9 mouse cellular contexts compared by ENCODE assay signal in genomic region chrX:104032756-104033155, GRCm38 (mm10). TPM values are rescaled to one million over a fixed set of nuclear protein-coding genes. Genes with fewer than 3 reads are reported as not detected.
DNase-seq lines count a peak whose midpoint lies in the region; ATAC-seq and TF ChIP-seq lines count a peak whose summit lies in the region.
"Had no signal": no experiment of that assay in that cellular context is flagged by ENCODE, and none has a peak within 500 bp of the region (broad histone marks: within the 10 kb centered on the region; RNA-seq: fewer than 3 reads in every experiment).

No protein-coding gene starts in this region.

- H3K27ac ChIP-seq in hindbrain, embryonic 11.5 days (ENCODE audit: low read depth, low read length), result no peak overlapping the region
- H3K27ac ChIP-seq in hindbrain, embryonic 13.5 days, result no peak overlapping the region
- H3K27ac ChIP-seq in liver, postnatal 0 days (ENCODE audit: low read depth), result no peak overlapping the region
- H3K27ac ChIP-seq: heart, embryonic 13.5 days had no signal

- H3K36me3 ChIP-seq in hindbrain, embryonic 11.5 days (ENCODE audit: control insufficient read depth, insufficient read depth, low read length), result no peaks in the 10 kb centered on the region
- H3K36me3 ChIP-seq in hindbrain, embryonic 13.5 days, result no peaks in the 10 kb centered on the region
- no peaks in the 10 kb centered on the region for H3K36me3 ChIP-seq in liver, postnatal 0 days (replicated peaks; ENCODE audit: insufficient read depth, low read length)
- H3K36me3 ChIP-seq: heart, embryonic 13.5 days had no signal

- 47% methylated on average over 4 of the region's 4 CpGs for WGBS in hindbrain, embryonic 11.5 days
- WGBS in hindbrain, embryonic 13.5 days, result 67% methylated on average over 4 of the region's 4 CpGs
- WGBS in liver, postnatal 0 days (ENCODE audit: insufficient replicate concordance), result 31% methylated on average over 4 of the region's 4 CpGs

- no peak overlapping the region for H3K4me2 ChIP-seq in hindbrain, embryonic 11.5 days (replicated peaks; ENCODE audit: low read depth, low read length)
- H3K4me2 ChIP-seq in hindbrain, embryonic 13.5 days, result no peak overlapping the region
- H3K4me2 ChIP-seq in liver, postnatal 0 days (ENCODE audit: low read depth, low read length), result no peak overlapping the region
- H3K4me2 ChIP-seq: heart, embryonic 13.5 days had no signal

- H3K27me3 ChIP-seq in hindbrain, embryonic 11.5 days (ENCODE audit: control insufficient read depth, insufficient read depth, low read length), result no peaks in the 10 kb centered on the region; the same call in 1 of the 2 replicates
- H3K27me3 ChIP-seq in hindbrain, embryonic 13.5 days, result peaks cover 31% of the 10 kb centered on the region; the same call in 1 of the 2 replicates
- H3K27me3 ChIP-seq in liver, postnatal 0 days (ENCODE audit: insufficient read depth, low read length), result no peaks in the 10 kb centered on the region

- H3K9ac ChIP-seq in hindbrain, embryonic 11.5 days (ENCODE audit: low read depth, low read length), result no peak overlapping the region
- no peak overlapping the region for H3K9ac ChIP-seq in hindbrain, embryonic 13.5 days
- no peak overlapping the region for H3K9ac ChIP-seq in liver, postnatal 0 days (replicated peaks)
- H3K9ac ChIP-seq: heart, embryonic 13.5 days had no signal

- H3K4me3 ChIP-seq in hindbrain, embryonic 11.5 days (ENCODE audit: low read depth, low read length), result no peak overlapping the region
- no peak overlapping the region for H3K4me3 ChIP-seq in hindbrain, embryonic 13.5 days
- H3K4me3 ChIP-seq in liver, postnatal 0 days (ENCODE audit: low read depth, low read length), result no peak overlapping the region
- H3K4me3 ChIP-seq: heart, embryonic 13.5 days had no signal

- no peak for ATAC-seq in hindbrain, embryonic 11.5 days (ENCODE audit: low FRiP score)
- no peak for ATAC-seq in hindbrain, embryonic 13.5 days (ENCODE audit: low FRiP score)
- no peak for ATAC-seq in liver, postnatal 0 days
- ATAC-seq: midbrain, embryonic 16.5 days had no signal

- no peaks in the 10 kb centered on the region for H3K9me3 ChIP-seq in hindbrain, embryonic 11.5 days (ENCODE audit: control insufficient read depth, low read length)
- no peaks in the 10 kb centered on the region for H3K9me3 ChIP-seq in hindbrain, embryonic 13.5 days
- no peaks in the 10 kb centered on the region for H3K9me3 ChIP-seq in liver, postnatal 0 days (ENCODE audit: low read length)
- H3K9me3 ChIP-seq: heart, embryonic 13.5 days had no signal

- no peak for TF ChIP-seq EP300 in liver, postnatal 0 days (IDR thresholded peaks at IDR 0.05; ENCODE audit: low read depth)

- no peaks in the 10 kb centered on the region for H3K4me1 ChIP-seq in hindbrain, embryonic 11.5 days (replicated peaks; ENCODE audit: control insufficient read depth, insufficient read depth, low read length)
- no peaks in the 10 kb centered on the region for H3K4me1 ChIP-seq in hindbrain, embryonic 13.5 days (replicated peaks)
- H3K4me1 ChIP-seq in liver, postnatal 0 days (ENCODE audit: insufficient read depth), result no peaks in the 10 kb centered on the region
- H3K4me1 ChIP-seq: heart, embryonic 13.5 days had no signal

- peak; percentile 49 for TF ChIP-seq CTCF in liver, postnatal 0 days (IDR thresholded peaks at IDR 0.05; ENCODE audit: low read depth)

- DNase-seq in hindbrain, embryonic 11.5 days (ENCODE audit: low spot score), result peak; percentile 5
- DNase-seq in 3T3-L1 (ENCODE audit: low read depth, low spot score) (peak; percentile 53), ES-CJ7 (ENCODE audit: low read depth, low spot score) (peak; percentile 6)
- peak; percentile 12 for DNase-seq in liver, postnatal 0 days
- no peak for DNase-seq in gastrocnemius, postnatal 10 days
- DNase-seq in ovary, adult 18-20 months (ENCODE audit: low spot score), result no peak

RNA-seq across cellular contexts. Expression of gene Rlim, which starts 51.7 kb away (rescaled TPM):
- polyA plus RNA-seq in hindbrain, embryonic 11.5 days (2014; fragmentation: Nextera tagmentation; extraction: Ambion mirVana), result 41.0 and 41.1 TPM in 2 replicates
- 31.3 and 32.1 TPM in 2 replicates for polyA plus RNA-seq in hindbrain, embryonic 13.5 days (2015; fragmentation: Nextera tagmentation; extraction: Ambion mirVana)
- 5.8 and 6.8 TPM in 2 replicates for polyA plus RNA-seq in liver, postnatal 0 days (2015; fragmentation: Nextera tagmentation; extraction: Ambion mirVana)
- 10 to 100 TPM; 26.6 to 29.0 TPM for total RNA-seq in gastrocnemius, postnatal 10 days (2021)

Comparison
In these comparisons a context has a peak if more than half of its experiments do, and no peak if none do; other contexts are left out.
1. DNase-seq: peak in hindbrain, embryonic 11.5 days (single experiment), 3T3-L1 (single experiment), ES-CJ7 (single experiment) and liver, postnatal 0 days (single experiment); none in gastrocnemius, postnatal 10 days (single experiment) and ovary, adult 18-20 months (single experiment).